Mouse (Mus musculus) erythroblast, adult 5-6 weeks (primary cell): ENCODE data around the gene Dmp1. TPM values are rescaled to one million over a fixed set of nuclear protein-coding genes. Genes with fewer than 3 reads are reported as not detected.

Experiments used
- ATAC-seq: replicated peaks from 2 replicates; pipeline ENCODE4 v1.8.0; 2016; ENCODE audit warnings: moderate number of reproducible peaks, mild to moderate bottlenecking, moderate TSS enrichment, inconsistent platforms; ENCODE audit not compliant: poor library complexity, low FRiP score, severe bottlenecking
- total RNA-seq, 2 experiments: library from RNA; stranded (forward) in 1 of 2; stranded (reverse) in 1 of 2; fragments of 150-400 nt in 1 of 2; fragments of 200-764, 138-1000 nt in 1 of 2; gene quantifications; 2 replicates each; pipeline versions ENCODE4 v1.2.3 to v1.2.4; 2015 to 2017; ENCODE audit warnings: low replicate concordance in 2 of 2

The Dmp1 gene
- total RNA-seq (2015; ENCODE audit: low replicate concordance) (not detected in 2 replicates), total RNA-seq (2017; ENCODE audit: low replicate concordance) (not detected in 2 replicates)

DNA sequence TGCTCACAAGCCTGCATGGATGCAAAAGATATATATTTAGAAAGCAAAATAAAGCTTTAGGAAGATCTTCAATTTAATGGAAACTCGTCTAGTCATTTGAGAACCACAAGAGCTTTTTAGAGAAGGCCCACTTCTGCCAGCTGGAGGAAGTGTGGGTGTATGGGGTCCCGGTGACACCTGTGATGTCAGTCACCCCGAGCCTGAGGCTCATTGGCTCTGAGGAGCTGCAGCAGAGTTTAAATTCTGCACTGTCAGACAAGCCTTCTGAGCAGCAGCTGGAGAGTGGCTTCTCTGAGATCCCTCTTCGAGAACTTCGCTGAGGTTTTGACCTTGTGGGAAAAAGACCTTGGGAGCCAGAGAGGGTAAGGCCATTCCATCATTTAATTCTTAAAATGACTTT, at the start of gene Dmp1:
Gene Dmp1 (plus strand): TSS at position 263 of the 400 bp plus-strand sequence.
- no peak for ATAC-seq

DNA sequence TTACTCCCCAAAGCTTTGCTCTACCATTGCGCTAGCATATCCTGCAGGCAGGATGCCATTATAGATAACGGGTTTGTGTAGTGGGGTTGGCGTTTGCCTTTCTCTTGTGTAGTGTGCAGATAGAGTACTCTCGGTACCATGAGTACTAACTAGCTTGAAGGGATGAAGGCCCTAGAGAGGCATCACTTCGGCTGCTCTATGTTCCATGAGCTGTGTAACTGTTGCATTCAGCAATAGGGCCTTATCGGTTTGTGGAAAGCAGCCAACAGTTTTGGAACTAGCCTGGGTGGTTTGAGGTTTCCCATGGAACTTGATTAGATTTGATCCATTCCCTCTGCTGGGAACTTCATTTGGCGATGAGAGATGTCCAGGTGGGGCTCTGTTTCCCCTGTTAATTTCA, 44.7 kb upstream of the Dmp1 start:
- no peak for ATAC-seq

DNA sequence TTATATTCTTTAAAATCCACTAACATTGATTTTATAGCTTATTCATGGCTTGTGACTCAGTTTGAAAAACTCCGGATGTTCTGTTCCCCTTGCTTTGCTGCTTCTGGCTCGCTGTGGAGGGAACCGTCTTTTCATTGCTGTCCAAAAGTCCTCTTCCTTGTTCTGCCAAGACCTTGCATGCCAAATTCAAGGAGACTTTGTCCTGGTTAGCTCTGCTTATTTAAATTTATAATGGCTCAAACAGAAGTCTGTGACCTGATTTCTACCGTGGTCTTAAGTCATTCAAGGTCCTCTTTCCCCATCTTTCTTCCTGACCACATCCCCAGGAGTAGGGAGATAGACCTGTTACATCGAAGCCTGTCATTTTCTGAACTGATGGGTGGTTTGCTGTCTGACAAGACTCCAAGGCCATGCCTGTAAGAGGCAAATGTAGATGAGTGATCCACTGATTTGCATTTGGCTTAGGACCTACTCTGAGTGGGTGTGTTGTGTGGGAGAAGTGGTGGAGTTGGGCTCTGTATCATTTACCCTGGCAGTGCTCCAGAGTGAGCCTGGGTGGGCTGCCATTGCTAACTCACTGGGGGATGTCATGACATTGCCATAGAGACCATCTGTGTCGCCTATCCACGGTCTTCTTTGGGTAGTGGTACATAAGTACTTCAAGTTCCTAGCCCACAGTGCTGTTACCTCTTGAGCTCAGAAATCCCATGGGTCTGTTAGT, 43.9 kb upstream of the Dmp1 start:
- no peak for ATAC-seq

DNA sequence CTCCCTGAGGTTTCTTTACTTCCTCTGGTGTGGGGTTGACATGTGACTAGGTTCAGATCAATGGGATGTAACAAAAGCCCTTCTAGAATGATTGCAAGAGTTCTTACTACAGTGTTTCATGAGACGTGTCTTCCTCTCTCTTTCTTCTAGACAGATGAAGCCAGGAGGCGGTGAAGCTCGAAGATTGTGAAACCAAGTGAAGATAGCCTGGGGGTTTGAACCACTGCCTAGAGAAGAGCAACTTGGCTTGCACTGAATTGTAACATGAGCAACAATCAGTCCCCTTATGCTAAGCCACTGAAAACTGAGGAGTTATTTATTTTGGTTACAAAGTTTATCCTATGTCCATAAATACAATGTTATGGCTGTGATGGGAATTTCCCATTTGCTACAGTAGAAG, 41.8 kb upstream of the Dmp1 start:
- no peak for ATAC-seq

DNA sequence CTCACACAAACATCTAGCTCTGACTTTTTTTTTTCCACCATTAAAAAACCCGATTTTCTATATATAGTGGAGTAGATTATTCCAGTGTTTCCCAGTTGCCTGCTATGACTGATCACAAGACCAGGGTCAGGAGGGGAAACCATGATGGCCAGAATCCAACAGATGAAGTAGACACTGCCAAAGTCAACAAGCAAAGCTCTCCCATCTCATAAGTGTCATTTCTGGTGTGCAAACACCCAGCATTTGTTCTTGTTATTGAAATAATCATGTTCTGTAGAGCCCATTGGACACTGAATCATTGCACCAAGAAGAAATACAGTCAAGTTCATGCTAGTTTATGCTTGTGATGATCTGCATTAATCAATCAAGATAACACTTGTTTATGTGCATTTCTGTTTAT, 41.0 kb upstream of the Dmp1 start:
- no peak for ATAC-seq

DNA sequence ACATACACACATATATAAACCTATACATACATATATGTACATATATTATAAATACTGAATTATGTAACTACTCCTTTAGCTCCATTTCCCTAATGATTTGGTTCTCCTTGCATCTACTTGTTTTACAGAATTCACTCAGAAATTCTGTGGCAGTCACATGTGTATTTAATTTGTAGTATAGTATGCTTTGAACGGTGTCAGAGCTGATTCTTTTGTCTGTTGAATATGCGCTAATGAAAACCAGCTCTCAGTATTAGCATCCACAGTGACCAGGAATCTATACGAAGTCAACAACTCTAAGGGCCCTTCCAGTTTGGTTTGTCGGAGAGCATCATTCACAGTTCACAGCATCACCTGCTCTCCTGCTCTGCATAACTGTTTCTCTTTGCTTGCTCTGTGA, 38.9 kb upstream of the Dmp1 start:
- no peak for ATAC-seq

DNA sequence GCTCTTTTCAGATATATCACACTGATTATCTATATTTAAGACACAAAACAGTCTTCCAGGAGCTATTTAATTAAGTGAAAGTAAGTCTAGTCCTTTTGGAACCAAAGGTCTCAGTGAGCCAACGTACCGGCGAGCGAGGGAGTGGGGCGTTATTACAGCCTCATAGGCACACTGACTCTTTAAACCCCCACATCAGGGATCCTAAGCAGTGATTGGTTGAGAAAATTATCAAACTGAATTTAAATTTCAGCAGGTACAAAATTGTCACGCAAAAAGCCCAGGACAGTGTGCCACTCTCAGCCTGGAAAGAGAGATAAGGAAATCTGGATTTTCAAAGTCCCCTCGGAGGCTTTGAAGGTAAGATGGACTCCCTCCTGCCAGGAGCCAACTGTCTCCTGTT, 32.0 kb upstream of the Dmp1 start, which contains the start of gene Dspp:
Gene Dspp (plus strand): TSS at position 301 of the 400 bp plus-strand sequence.
- ATAC-seq = no peak

DNA sequence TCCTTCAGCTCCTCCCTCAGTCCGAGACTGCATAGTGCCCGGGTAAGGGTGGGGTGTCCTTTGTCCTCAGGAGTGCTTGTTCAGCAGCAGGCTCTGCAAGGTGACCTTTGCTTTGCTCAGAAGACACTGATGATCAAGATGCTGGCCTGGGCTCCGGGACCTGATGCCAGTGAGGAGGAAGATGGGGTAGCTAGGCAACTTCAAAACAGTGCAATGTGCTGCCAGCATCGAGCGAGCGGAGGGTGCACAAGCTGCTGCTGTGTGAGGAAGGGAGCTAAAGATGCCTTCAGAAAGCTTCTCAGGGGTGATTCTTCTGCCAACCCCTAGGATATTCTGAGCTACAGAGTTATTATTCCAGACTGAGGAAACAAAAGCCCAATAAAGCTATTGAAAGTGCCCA, 29.3 kb upstream of the Dmp1 start:
- ATAC-seq = no peak

DNA sequence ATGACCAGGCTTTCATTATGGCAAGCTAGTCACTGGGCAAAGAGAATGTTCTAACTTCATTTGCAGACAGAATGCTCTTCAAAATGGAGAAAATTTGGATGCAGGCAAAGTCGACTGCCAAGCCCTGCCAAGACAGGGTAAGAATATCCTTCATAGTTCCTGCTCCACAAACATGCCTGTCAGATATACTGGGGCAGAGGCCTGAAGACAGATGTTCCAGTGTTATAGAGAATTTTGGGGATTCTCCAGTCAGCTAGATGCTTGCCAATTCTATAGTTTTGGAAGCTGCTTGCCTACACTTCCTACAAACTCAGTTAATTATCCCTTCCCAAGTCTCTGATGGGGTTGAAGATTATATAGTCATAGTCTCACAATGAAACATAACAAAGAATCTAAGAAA, 18.7 kb upstream of the Dmp1 start:
- no peak for ATAC-seq

DNA sequence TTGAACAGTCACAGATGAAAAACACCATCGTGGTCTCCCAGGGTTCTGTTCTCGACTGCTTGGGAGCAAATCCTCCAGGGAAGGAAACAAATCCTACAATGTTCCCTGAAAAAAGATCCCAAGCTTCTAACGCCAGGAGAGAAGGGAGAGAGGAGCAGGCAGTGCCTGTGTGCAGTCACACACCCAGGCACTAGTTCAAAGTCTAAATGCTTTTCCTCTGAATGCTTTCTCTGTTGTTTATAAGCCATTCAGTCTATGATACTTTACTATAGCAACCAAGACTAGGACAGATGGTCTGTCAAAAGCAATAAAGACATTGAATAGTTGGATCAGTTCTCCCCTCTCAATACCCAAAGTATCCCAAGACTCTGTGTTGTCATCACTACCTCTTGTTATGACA, 15.1 kb upstream of the Dmp1 start:
- no peak for ATAC-seq

DNA sequence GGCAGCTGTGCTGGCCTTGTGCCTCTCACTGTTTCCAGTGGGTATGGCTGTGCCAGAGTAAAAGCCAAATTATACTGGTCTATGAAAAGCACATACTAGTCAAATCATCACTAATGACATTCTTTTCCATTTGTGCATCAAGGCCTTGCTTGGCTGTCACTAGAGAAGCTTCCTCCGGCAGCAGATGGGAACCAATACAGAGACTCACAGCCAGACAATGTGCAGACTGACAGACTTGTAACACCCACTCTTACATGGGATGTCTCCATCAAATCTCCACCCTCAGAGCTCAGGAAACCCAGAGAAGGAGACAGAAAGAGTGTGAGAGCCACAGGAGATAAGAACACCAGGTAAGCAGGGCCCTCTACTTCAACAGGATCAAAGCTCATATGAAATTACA, 7.3 kb upstream of the Dmp1 start:
- no peak for ATAC-seq

DNA sequence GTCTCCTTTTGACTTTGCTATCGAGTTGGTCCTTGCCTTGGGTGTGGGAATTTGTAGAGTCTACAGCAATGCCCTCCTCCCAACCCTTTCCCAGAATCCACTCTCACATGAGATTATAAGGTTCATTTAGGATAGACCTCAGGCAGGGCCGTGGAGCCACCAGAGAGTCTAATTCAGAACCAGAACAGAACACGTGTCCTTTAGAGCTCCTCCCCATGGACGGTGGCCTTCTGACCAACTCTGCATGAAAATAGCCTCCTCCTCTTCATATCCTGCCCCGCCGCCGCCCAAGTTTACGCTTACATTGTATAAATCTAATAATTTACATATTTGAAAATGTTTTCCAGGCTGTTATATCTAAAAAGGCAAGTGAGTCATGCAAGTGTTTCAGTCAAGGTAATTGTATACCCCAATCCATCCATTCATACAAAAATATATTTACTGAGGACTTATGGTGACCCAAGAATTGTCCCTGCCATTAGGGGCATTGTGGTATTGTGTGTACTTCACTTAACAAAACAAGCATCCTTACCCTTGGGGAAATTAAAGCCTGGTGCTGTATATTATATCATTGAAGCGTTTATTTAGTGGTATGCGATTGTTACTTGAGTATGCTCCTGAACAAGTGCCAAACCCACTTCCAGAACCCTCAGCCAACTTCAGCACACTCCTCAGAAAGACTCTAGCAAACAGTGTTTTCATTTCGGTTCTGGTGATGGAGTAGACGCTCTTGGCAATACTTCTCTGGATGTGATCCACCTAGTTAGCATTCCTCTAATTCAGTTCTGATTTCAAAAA, 1.1 kb upstream of the Dmp1 start:
- ATAC-seq = no peak

DNA sequence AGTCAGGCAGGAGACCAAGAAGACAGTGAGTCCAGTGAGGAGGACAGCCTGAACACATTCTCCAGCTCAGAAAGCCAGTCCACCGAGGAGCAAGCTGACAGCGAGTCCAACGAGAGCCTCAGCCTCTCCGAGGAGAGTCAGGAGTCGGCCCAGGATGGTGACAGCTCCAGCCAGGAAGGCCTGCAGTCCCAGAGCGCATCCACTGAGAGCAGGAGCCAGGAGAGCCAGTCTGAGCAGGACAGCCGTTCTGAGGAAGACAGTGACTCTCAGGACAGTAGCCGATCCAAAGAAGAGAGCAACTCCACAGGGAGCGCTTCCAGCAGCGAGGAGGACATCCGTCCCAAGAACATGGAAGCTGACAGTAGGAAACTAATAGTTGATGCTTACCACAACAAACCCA, 10.1 kb downstream of the Dmp1 start:
- ATAC-seq = no peak

DNA sequence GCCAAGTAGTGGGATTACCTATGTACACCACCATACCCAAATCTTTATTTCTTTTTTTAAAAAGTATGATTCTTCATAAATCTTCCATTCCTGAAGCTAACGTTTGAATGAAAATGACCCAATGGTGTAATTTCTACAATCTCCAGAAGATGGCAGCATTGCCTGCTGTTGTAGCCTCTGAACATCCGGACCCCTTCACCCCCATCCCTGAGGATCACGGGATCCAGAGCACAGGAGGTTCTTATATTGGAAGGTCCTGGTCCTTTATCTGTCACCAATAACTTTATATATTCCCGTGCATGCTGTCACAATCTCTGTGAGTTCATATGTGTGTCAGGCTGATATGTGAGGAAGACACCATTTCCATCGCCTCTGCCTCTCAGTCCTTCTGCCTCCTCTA, 16.5 kb downstream of the Dmp1 start:
- ATAC-seq = no peak

DNA sequence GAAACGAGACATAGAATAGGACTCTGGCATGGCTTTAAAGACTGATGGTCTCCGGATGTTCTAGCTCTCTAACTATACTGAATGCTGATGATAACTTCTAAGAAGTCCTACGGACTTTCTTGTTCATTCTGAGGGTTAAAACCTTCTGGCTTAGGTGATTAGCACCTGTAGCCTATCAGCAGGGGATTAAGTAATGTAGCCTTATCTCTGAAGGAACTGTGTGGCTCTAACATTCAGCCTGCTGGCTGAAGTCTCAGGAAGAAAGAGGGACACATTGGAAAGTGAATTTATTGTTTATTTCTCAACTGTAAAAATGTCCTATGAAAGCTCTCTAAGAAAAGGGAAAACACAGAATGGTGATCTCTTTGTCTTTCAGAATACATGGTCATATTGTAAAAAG, 21.9 kb downstream of the Dmp1 start:
- no peak for ATAC-seq

DNA sequence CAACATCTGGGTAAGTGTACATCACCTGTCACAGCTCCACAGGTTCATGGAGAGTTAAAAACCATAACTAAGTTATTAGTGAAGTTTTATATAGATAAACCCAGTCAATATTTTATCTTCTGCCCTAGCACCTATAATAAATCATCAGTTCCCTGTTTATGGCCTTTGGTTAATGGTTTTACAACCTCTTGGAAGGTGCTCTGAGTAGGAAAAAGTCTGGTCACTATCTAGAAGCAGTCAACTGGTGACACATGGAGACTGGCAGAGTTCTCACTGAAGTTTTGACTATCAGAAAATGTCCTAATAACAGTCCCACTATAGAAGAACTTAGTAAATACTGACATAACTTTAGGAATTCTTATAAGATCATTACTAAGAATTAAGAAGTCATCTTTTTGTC, 22.3 kb downstream of the Dmp1 start:
- no peak for ATAC-seq

DNA sequence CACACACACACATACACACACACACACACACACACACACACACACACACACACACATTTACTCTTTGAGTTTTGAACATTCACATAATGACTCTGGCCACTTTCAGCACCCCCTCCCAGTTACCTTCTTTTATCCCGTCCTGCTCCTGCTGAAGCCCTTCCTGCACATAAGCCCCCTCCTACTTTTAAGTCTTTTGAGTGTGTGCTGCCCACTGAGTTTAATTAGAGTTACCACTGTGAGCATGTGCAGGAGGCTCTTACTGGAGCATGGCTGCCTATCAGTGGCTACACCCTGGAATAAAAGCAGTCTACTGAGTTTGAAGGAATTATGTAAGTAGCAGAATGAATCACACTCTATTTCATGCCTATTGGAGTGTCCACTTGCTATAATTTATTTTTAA, 26.1 kb downstream of the Dmp1 start:
- no peak for ATAC-seq

DNA sequence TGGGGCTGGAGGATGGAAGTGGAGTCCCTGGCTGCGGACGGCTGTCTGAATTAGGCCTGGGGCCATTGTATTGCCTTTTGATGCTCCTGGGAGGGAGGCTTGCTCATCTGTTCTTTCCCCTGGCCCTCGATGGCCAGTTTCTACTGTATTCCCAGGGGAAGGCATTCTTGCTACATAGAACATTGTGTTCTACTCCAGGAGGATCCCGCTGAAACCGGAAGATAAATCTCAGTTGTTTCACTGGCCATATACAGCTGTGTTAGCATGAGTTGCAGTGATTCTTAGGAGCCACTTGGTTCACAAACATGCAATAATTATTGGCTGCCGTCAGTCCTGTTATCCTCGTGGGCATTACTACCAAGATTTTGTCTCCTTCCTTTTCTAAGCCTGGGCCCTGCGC, 34.3 kb downstream of the Dmp1 start:
- ATAC-seq = no peak

DNA sequence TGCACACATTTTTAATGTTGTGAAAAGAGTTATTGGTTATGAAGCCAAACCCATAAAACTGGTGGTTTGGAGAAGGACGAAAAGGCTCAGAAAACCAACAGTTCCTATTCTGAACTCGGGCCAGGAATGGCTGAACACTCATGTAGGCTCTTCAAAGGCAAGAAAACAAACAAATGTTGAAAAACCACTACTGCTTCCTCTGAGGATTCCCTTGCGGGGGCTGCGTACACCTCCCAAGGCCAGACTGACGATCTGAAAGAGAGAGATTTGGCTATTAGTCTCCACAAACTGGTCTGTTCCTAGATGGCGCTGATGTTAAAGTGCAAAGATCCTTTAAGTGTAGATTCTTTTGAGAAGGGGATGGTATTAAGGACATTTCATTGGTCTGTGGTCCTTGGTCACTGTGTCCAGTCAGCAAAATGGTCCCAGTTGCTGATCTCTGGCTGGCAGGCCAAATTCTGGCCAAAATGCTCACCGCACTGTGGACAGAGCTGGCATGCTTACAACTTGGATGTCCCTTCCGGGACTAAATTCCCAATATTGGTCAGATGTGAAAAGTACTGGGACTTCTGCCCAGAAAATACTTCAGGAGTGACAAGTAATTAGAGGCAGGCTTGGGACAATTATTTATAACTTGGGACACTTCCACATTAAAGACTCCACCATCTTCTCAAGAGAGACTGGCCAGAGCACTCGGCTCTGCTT, 37.4 kb downstream of the Dmp1 start:
- no peak for ATAC-seq

DNA sequence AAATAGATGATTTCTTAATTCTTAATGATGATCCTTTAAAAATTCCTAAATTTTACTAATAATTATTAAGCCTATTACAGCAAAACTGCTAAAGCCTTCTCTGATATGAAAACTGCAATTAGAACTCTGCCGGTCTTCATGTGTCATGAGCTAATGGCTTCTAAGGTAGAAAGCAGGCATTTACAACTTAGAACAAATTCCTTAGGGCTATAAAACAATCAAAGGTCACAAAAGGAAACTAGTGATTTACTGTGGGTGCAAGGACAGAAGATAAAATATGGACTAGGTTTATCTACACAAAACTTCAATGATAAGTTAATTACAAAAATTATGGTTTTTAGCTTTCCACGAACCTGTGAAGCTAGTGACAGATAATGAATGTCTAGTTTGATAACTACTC, 41.8 kb downstream of the Dmp1 start:
- ATAC-seq = no peak

DNA sequence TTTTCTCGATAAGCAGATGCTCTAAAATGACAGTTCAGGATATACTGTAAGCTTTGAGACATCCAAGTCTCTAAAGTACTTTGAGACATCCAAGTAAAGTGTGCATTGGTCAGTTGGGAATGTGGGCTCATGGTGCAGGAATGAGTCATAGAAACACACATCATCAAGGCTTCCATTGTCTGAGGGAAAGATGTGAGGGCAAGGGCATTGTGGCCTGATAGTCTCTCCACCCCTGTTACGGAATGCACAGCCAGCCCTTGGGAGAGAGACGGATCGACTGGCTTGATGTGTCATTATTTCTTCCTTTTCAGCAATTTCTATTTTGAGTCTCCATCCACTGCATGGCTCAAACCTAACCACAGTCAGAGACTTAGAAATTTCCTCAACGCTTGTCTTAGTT, 49.4 kb downstream of the Dmp1 start:
- ATAC-seq = no peak
